Mouse (Mus musculus) heart, adult 8-10 months (tissue): ENCODE data around the gene Slpi. TPM values are rescaled to one million over a fixed set of nuclear protein-coding genes. Genes with fewer than 3 reads are reported as not detected.

Source experiments
- microRNA-seq: library from miRNA; unstranded; fragments of <30 nt; microRNA quantifications from one replicate; pipeline ENCODE4 v1.2.0, GENCODE M21; 2022
- total RNA-seq, 4 experiments: library from RNA; stranded (reverse); gene quantifications; 2 replicates each; pipeline ENCODE4 v1.2.4; 2022

The Slpi gene
- total RNA-seq, 4 experiments from 2014 or later = 1.1 to 110 (median 2.3) TPM

Small RNAs within 50 kb of the gene (microRNA-seq; reads per million reads assigned to microRNA genes)
- not detected for gene Mir7678

Other genes starting within 250 kb of the Slpi start
- gene Kcns1, start 218.0 kb downstream of the Slpi start, total RNA-seq = under 1 TPM in 2 of 4 experiments, not detected in 2; 0.09 TPM
- gene Wfdc5, start 206.4 kb downstream of the Slpi start, total RNA-seq = not detected
- not detected for gene Wfdc12, start 198.5 kb downstream of the Slpi start, total RNA-seq
- gene Wfdc15a, start 189.0 kb downstream of the Slpi start, total RNA-seq = not detected
- not detected for gene Wfdc15b, start 167.4 kb downstream of the Slpi start, total RNA-seq
- gene Svs2, start 150.6 kb downstream of the Slpi start, total RNA-seq = not detected
- gene Svs3b, start 132.5 kb downstream of the Slpi start, total RNA-seq = not detected
- not detected for gene Svs4, start 110.6 kb downstream of the Slpi start, total RNA-seq
- not detected for gene Svs3a, start 99.8 kb downstream of the Slpi start, total RNA-seq
- gene Svs6, start 72.3 kb downstream of the Slpi start, total RNA-seq = not detected
- not detected for gene Svs5, start 56.4 kb downstream of the Slpi start, total RNA-seq
- not detected for gene Rbpjl, start 14.0 kb upstream of the Slpi start, total RNA-seq
- gene Matn4, start 16.1 kb upstream of the Slpi start, total RNA-seq = under 1 TPM; 0.25 to 0.50 (median 0.29) TPM
- 10 to 100 TPM; 14.9 to 23.0 (median 20.7) TPM for gene Sdc4, start 54.8 kb upstream of the Slpi start, total RNA-seq
- gene Sys1, start 67.9 kb upstream of the Slpi start, total RNA-seq = 10 to 100 TPM; 25.2 to 28.5 (median 25.8) TPM
- gene Gm20458, start 71.9 kb upstream of the Slpi start, total RNA-seq = 1 to 10 TPM; 3.6 to 6.7 (median 5.5) TPM
- gene Trp53tg5, start 84.6 kb upstream of the Slpi start, total RNA-seq = not detected
- 10 to 100 TPM; 11.3 to 15.0 (median 12.6) TPM for gene Dbndd2, start 97.0 kb upstream of the Slpi start, total RNA-seq
- 10 to 100 TPM; 32.0 to 34.8 (median 33.9) TPM for gene Pigt, start 108.4 kb upstream of the Slpi start, total RNA-seq
- 1 to 10 TPM in 3 of 4 experiments, under 1 TPM in 1; 0.73 to 3.1 (median 2.1) TPM for gene Wfdc2, start 173.3 kb upstream of the Slpi start, total RNA-seq
- not detected for gene Spint3, start 184.4 kb upstream of the Slpi start, total RNA-seq
- gene Wfdc6a, start 196.4 kb upstream of the Slpi start, total RNA-seq = under 1 TPM in 1 of 4 experiments, not detected in 3; 0.49 TPM
- not detected for gene Eppin, start 204.5 kb upstream of the Slpi start, total RNA-seq
- not detected for gene Wfdc6b, start 224.4 kb upstream of the Slpi start, total RNA-seq
- not detected for gene Wfdc8, start 224.5 kb upstream of the Slpi start, total RNA-seq
- not detected for gene Wfdc16, start 249.7 kb upstream of the Slpi start, total RNA-seq